Mouse (Mus musculus): Measurements from ENCODE around the gene Gng8. TPM values are rescaled to one million over a fixed set of nuclear protein-coding genes. Genes with fewer than 3 reads are reported as not detected.

The Gng8 gene
- total and polyA plus RNA-seq, 2 experiments from 2014 or later = 16.4 TPM; not detected in 1

- TF ChIP-seq CTCF (IDR thresholded peaks at IDR 0.05; ENCODE audit: low read depth) = peak; percentile 97
- DNase-seq (peak; percentile 96), ATAC-seq (peak; percentile 70)
- Histone ChIP-seq H3K4me1 (ENCODE audit: insufficient read depth) (peaks cover 4% of the 10 kb centered on the region; the same call in 1 of the 2 replicates), H3K36me3 (ENCODE audit: insufficient read depth) (no peaks in the 10 kb centered on the region), H3K27me3 (ENCODE audit: insufficient read depth, low read length) (no peaks in the 10 kb centered on the region), H3K9ac (no peak overlapping the region), H3K4me3 (ENCODE audit: low read depth, low read length) (no peak overlapping the region), H3K4me2 (ENCODE audit: low read depth) (no peak overlapping the region), H3K9me3 (ENCODE audit: low read length) (no peaks in the 10 kb centered on the region), H3K27ac (ENCODE audit: low read depth, low read length) (peak overlapping the region; percentile 76)
- whole genome bisulfite sequencing = 16% methylated on average over 14 of the region's 14 CpGs
Measured at GRCm38 (mm10) chr7:16931968-16932627, 40.5 kb downstream of the Gng8 start.

- peak; percentile 78 for ATAC-seq
- Histone ChIP-seq H3K27ac (ENCODE audit: low read depth, low read length) (peak overlapping the region; percentile 76), H3K4me2 (ENCODE audit: low read depth) (peak overlapping the region; percentile 30), H3K9me3 (ENCODE audit: low read length) (no peaks in the 10 kb centered on the region), H3K27me3 (ENCODE audit: insufficient read depth, low read length) (no peaks in the 10 kb centered on the region), H3K4me3 (ENCODE audit: low read depth, low read length) (no peak overlapping the region), H3K9ac (peak overlapping the region; percentile 11; the same call in 1 of the 2 replicates), H3K36me3 (ENCODE audit: insufficient read depth) (no peaks in the 10 kb centered on the region), H3K4me1 (ENCODE audit: insufficient read depth) (peaks cover 6% of the 10 kb centered on the region)
- peak; percentile 85 for TF ChIP-seq CTCF (IDR thresholded peaks at IDR 0.05; ENCODE audit: low read depth)
- peak; percentile 86 for DNase-seq
- WGBS = 21% methylated on average over 14 of the region's 14 CpGs
Measured at GRCm38 (mm10) chr7:16932704-16933577, 41.4 kb downstream of the Gng8 start.

- no peak overlapping the region for H3K9ac ChIP-seq
- H3K9me3 ChIP-seq (ENCODE audit: low read length) = no peaks in the 10 kb centered on the region
- 47% methylated on average over 4 of the region's 4 CpGs for WGBS
- H3K4me2 ChIP-seq (ENCODE audit: low read depth) = no peak overlapping the region
- ATAC-seq (no peak), DNase-seq (no peak)
- no peak overlapping the region for H3K4me3 ChIP-seq (ENCODE audit: low read depth, low read length)
- no peaks in the 10 kb centered on the region for H3K36me3 ChIP-seq (ENCODE audit: insufficient read depth)
- no peak overlapping the region for H3K27ac ChIP-seq (ENCODE audit: low read depth, low read length)
- H3K4me1 ChIP-seq (ENCODE audit: insufficient read depth) = peaks cover 27% of the 10 kb centered on the region
- no peaks in the 10 kb centered on the region for H3K27me3 ChIP-seq (ENCODE audit: insufficient read depth, low read length)
- TF ChIP-seq CTCF (IDR thresholded peaks at IDR 0.05; ENCODE audit: low read depth) = peak; percentile 56
Measured at GRCm38 (mm10) chr7:16937312-16937711, 45.7 kb downstream of the Gng8 start.

- H3K9ac ChIP-seq = peak overlapping the region; percentile 28; the same call in 1 of the 2 replicates
- peaks cover 31% of the 10 kb centered on the region for H3K4me1 ChIP-seq (ENCODE audit: insufficient read depth)
- H3K27ac ChIP-seq (ENCODE audit: low read depth, low read length) = peak overlapping the region; percentile 72
- TF ChIP-seq CTCF (IDR thresholded peaks at IDR 0.05; ENCODE audit: low read depth) = no peak
- peak; percentile 92 for ATAC-seq
- H3K27me3 ChIP-seq (ENCODE audit: insufficient read depth, low read length) = no peaks in the 10 kb centered on the region
- H3K9me3 ChIP-seq (ENCODE audit: low read length) = no peaks in the 10 kb centered on the region
- 53% methylated on average over 17 of the region's 17 CpGs for WGBS
- 0 out of 2 replicates have a peak overlapping the region, but pooled peaks have one; percentile 5 for H3K4me3 ChIP-seq (ENCODE audit: low read depth, low read length)
- H3K36me3 ChIP-seq (ENCODE audit: insufficient read depth) = no peaks in the 10 kb centered on the region
- peak; percentile 90 for DNase-seq
- H3K4me2 ChIP-seq (ENCODE audit: low read depth) = peak overlapping the region; percentile 36
Measured at GRCm38 (mm10) chr7:16938117-16938791, 46.7 kb downstream of the Gng8 start.

- H3K4me1 ChIP-seq (ENCODE audit: insufficient read depth) = peaks cover 38% of the 10 kb centered on the region
Measured at GRCm38 (mm10) chr7:16940292-16940691, 48.7 kb downstream of the Gng8 start.

GRCm38 (mm10) chr7:16942861-16943260, 51.3 kb downstream of the Gng8 start:
- Histone ChIP-seq H3K4me3 (ENCODE audit: low read depth, low read length) (no peak overlapping the region), H3K4me2 (ENCODE audit: low read depth) (no peak overlapping the region), H3K4me1 (ENCODE audit: insufficient read depth) (peaks cover 45% of the 10 kb centered on the region), H3K9me3 (ENCODE audit: low read length) (no peaks in the 10 kb centered on the region), H3K27me3 (ENCODE audit: insufficient read depth, low read length) (no peaks in the 10 kb centered on the region), H3K27ac (ENCODE audit: low read depth, low read length) (peak overlapping the region; percentile 42), H3K36me3 (ENCODE audit: insufficient read depth) (no peaks in the 10 kb centered on the region), H3K9ac (no peak overlapping the region)
- WGBS = 33% methylated on average over 4 of the region's 4 CpGs
- ATAC-seq (no peak), DNase-seq (no peak)
- TF ChIP-seq CTCF (IDR thresholded peaks at IDR 0.05; ENCODE audit: low read depth) = no peak

More at GRCm38 (mm10) chr7:16940292-16940691, 48.7 kb downstream of the Gng8 start:
- DNase-seq = peak; percentile 57
- Histone ChIP-seq H3K4me3 (ENCODE audit: low read depth, low read length) (no peak overlapping the region), H3K27ac (ENCODE audit: low read depth, low read length) (peak overlapping the region; percentile 24), H3K9me3 (ENCODE audit: low read length) (no peaks in the 10 kb centered on the region), H3K4me2 (ENCODE audit: low read depth) (no peak overlapping the region), H3K9ac (no peak overlapping the region), H3K27me3 (ENCODE audit: insufficient read depth, low read length) (no peaks in the 10 kb centered on the region), H3K36me3 (ENCODE audit: insufficient read depth) (no peaks in the 10 kb centered on the region)
- ATAC-seq = peak; percentile 14; the same call in 1 of the 2 replicates
- no peak for TF ChIP-seq CTCF (IDR thresholded peaks at IDR 0.05; ENCODE audit: low read depth)
- 15% methylated on average over 7 of the region's 7 CpGs for WGBS

Measured in forebrain, postnatal 0 days (tissue).